Mouse (Mus musculus): ENCODE measurements at regions not wholly inside any gene's neighbourhood (a gene's known extent, or its start where the extent isn't known, plus 50 kb on each side); places are given as distances from the start of the nearest gene placed in this dataset.

DNA sequence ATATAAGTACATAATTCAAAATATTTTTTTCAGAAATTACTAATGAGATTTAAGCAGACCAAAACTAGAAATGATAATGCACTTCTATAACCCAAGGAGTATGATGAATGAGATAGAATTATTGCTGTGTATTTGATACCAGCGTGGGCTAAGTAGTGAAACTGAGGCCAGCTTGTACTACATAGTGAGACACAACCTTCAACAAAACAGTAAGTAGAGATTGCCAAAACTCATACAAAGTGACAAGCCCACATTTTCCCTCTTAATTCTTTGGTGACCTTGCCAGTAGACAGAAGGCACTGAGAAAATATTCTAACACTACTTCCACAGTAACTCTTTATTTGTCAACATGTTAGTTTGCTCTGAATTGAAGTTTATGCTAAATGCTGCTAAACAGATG is 84.8 kb downstream of the 4933402E13Rik start:
- ATAC-seq, result peak; percentile 59

DNA sequence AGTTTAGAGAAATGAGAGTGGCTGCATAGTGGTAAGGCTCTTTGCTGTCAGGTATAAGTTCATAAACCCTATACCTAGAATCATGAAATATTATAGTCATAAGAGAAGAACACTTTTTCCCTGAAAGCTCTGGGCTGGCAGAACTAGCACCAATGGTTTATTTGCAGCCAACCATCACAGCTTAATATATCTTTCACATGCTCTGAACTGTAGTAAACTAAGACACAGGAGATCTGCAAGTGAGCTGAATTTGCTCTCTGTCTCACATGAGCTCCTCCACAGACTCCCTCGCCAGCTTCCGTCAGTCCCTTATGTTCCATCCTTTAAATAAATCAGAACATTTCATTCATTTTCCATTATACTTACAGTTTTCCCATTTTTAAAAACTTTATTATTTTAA is 56.9 kb upstream of the 4931400O07Rik start:
- H3K9ac ChIP-seq (replicated peaks; ENCODE audit: low read depth, low read length), result no peak overlapping the region
- H3K4me2 ChIP-seq (ENCODE audit: low read length), result no peak overlapping the region
- no peak overlapping the region for H3K27ac ChIP-seq (ENCODE audit: low read length)
- no peaks in the 10 kb centered on the region for H3K4me1 ChIP-seq (replicated peaks; ENCODE audit: control insufficient read depth, insufficient read depth, low read length)
- no peak for ATAC-seq
- no peaks in the 10 kb centered on the region for H3K27me3 ChIP-seq (replicated peaks; ENCODE audit: control insufficient read depth, insufficient read depth, low read length)
- 94% methylated on average over 2 of the region's 2 CpGs for WGBS
- H3K4me3 ChIP-seq (replicated peaks; ENCODE audit: low read length), result no peak overlapping the region
- no peaks in the 10 kb centered on the region for H3K9me3 ChIP-seq (ENCODE audit: control insufficient read depth, low read length)
- H3K36me3 ChIP-seq (ENCODE audit: control insufficient read depth, insufficient read depth), result no peaks in the 10 kb centered on the region

More for the DNA sequence above, 84.8 kb downstream of the 4933402E13Rik start:
- Histone ChIP-seq H3K4me2 (ENCODE audit: low read length) (no peak overlapping the region), H3K36me3 (ENCODE audit: control insufficient read depth, insufficient read depth) (no peaks in the 10 kb centered on the region), H3K4me3 (replicated peaks; ENCODE audit: low read length) (no peak overlapping the region), H3K9ac (replicated peaks; ENCODE audit: low read depth, low read length) (no peak overlapping the region), H3K9me3 (ENCODE audit: control insufficient read depth, low read length) (peaks cover 2% of the 10 kb centered on the region; the same call in 1 of the 2 replicates), H3K4me1 (replicated peaks; ENCODE audit: control insufficient read depth, insufficient read depth, low read length) (no peaks in the 10 kb centered on the region), H3K27me3 (replicated peaks; ENCODE audit: control insufficient read depth, insufficient read depth, low read length) (no peaks in the 10 kb centered on the region), H3K27ac (ENCODE audit: low read length) (no peak overlapping the region)
- 78% methylated on average over 1 of the region's 1 CpGs for WGBS
